Mouse (Mus musculus) embryonic facial prominence, embryonic 13.5 days (tissue): ENCODE data around the gene Mgst2. TPM values are rescaled to one million over a fixed set of nuclear protein-coding genes. Genes with fewer than 3 reads are reported as not detected.

Source experiments
- ATAC-seq: fragments of 200-750 bp; cut with Nextera tagmentation; 2 replicates; pipeline ENCODE4 v1.8.0; 2017; ENCODE audit warnings: low read depth; ENCODE audit not compliant: insufficient number of reproducible peaks, insufficient read depth, low FRiP score, low TSS enrichment
- H3K27ac ChIP-seq: fragments of 300-500 bp; sonication (generic); 2 replicates; pipeline ENCODE4 v1.5.1; 2015; ENCODE audit warnings: moderate library complexity, mild to moderate bottlenecking, inconsistent platforms
- H3K27me3 ChIP-seq: fragments of 300-500 bp; sonication (generic); 2 replicates; pipeline ENCODE4 v1.6.1; 2015; ENCODE audit warnings: mild to moderate bottlenecking, inconsistent platforms
- H3K36me3 ChIP-seq: fragments of 300-500 bp; sonication (generic); 2 replicates; pipeline ENCODE4 v1.6.1; 2015; ENCODE audit warnings: mild to moderate bottlenecking, inconsistent platforms
- H3K4me1 ChIP-seq: fragments of 300-500 bp; sonication (generic); 2 replicates; pipeline ENCODE4 v1.6.1; 2015; ENCODE audit warnings: inconsistent platforms
- H3K4me2 ChIP-seq: fragments of 300-500 bp; sonication (generic); 2 replicates; pipeline ENCODE4 v1.6.1; 2015; ENCODE audit warnings: moderate library complexity, mild to moderate bottlenecking, inconsistent platforms
- H3K4me3 ChIP-seq: fragments of 300-500 bp; sonication (generic); 2 replicates; pipeline ENCODE4 v1.5.1; 2015; ENCODE audit warnings: mild to moderate bottlenecking, inconsistent platforms
- H3K9ac ChIP-seq: fragments of 300-500 bp; sonication (generic); 2 replicates; pipeline ENCODE4 v1.6.1; 2015; ENCODE audit warnings: mild to moderate bottlenecking, inconsistent platforms
- H3K9me3 ChIP-seq: fragments of 300-500 bp; sonication (generic); 2 replicates; pipeline ENCODE4 v1.6.1; 2016; ENCODE audit warnings: inconsistent platforms
- WGBS: fragments of 180-500 bp; shearing (Covaris S2); methylation state at CpG from one replicate; pipeline ENCODE4 v1.1.7; 2015; ENCODE audit warnings: mixed read lengths; 5-methylcytosine and 5-hydroxymethylcytosine counted together
- polyA plus RNA-seq: library from polyadenylated mRNA; unstranded; fragments of >200 nt; fragmentation: Nextera tagmentation; extraction: Ambion mirVana; gene quantifications from 2 replicates; pipeline ENCODE4 v1.2.1, GENCODE M21; 2015

The Mgst2 gene
- polyA plus RNA-seq, 1 experiment from 2014 or later, result 1.3 TPM

GRCm38 (mm10) chr3:51727487-51727886 lies 67.3 kb downstream of the Mgst2 start:
- H3K27me3 ChIP-seq, result no peaks in the 10 kb centered on the region
- no peak overlapping the region for H3K9ac ChIP-seq
- H3K4me3 ChIP-seq, result no peak overlapping the region
- H3K36me3 ChIP-seq, result no peaks in the 10 kb centered on the region
- no peak overlapping the region for H3K27ac ChIP-seq
- 0 out of 2 replicates have a peak, but pooled peaks cover 16% of the 10 kb centered on the region for H3K4me1 ChIP-seq
- no peak overlapping the region for H3K4me2 ChIP-seq
- H3K9me3 ChIP-seq, result no peaks in the 10 kb centered on the region
- no peak for ATAC-seq
- 70% methylated on average over 3 of the region's 3 CpGs for WGBS

GRCm38 (mm10) chr3:51727968-51728367 lies 67.8 kb downstream of the Mgst2 start:
- no peaks in the 10 kb centered on the region for H3K9me3 ChIP-seq
- 0 out of 2 replicates have a peak overlapping the region, but pooled peaks have one; percentile 19 for H3K27ac ChIP-seq
- no peak for ATAC-seq
- no peak overlapping the region for H3K9ac ChIP-seq
- no peak overlapping the region for H3K4me3 ChIP-seq
- no peak overlapping the region for H3K4me2 ChIP-seq
- H3K4me1 ChIP-seq, result 0 out of 2 replicates have a peak, but pooled peaks cover 13% of the 10 kb centered on the region
- WGBS, result 70% methylated on average over 8 of the region's 8 CpGs
- no peaks in the 10 kb centered on the region for H3K27me3 ChIP-seq
- no peaks in the 10 kb centered on the region for H3K36me3 ChIP-seq

GRCm38 (mm10) chr3:51728456-51728855 lies 68.3 kb downstream of the Mgst2 start:
- Histone ChIP-seq H3K4me3 (no peak overlapping the region), H3K4me1 (0 out of 2 replicates have a peak, but pooled peaks cover 9% of the 10 kb centered on the region), H3K4me2 (no peak overlapping the region), H3K36me3 (no peaks in the 10 kb centered on the region), H3K9ac (no peak overlapping the region), H3K27me3 (no peaks in the 10 kb centered on the region), H3K9me3 (no peaks in the 10 kb centered on the region), H3K27ac (0 out of 2 replicates have a peak overlapping the region, but pooled peaks have one; percentile 19)
- 82% methylated on average over 12 of the region's 12 CpGs for WGBS
- no peak for ATAC-seq

- no peak overlapping the region for H3K4me2 ChIP-seq
- WGBS, result 71% methylated on average over 14 of the region's 14 CpGs
- H3K9me3 ChIP-seq, result no peaks in the 10 kb centered on the region
- no peak overlapping the region for H3K9ac ChIP-seq
- H3K36me3 ChIP-seq, result no peaks in the 10 kb centered on the region
- H3K27me3 ChIP-seq, result no peaks in the 10 kb centered on the region
- ATAC-seq, result no peak
- no peak overlapping the region for H3K27ac ChIP-seq
- H3K4me1 ChIP-seq, result 0 out of 2 replicates have a peak, but pooled peaks cover 9% of the 10 kb centered on the region
- no peak overlapping the region for H3K4me3 ChIP-seq
Measured at GRCm38 (mm10) chr3:51729109-51729918, 69.2 kb downstream of the Mgst2 start.

GRCm38 (mm10) chr3:51730662-51731061 lies 70.5 kb downstream of the Mgst2 start:
- Histone ChIP-seq H3K4me3 (no peak overlapping the region), H3K27me3 (no peaks in the 10 kb centered on the region), H3K4me2 (no peak overlapping the region), H3K9me3 (no peaks in the 10 kb centered on the region), H3K27ac (no peak overlapping the region), H3K9ac (no peak overlapping the region), H3K36me3 (no peaks in the 10 kb centered on the region), H3K4me1 (0 out of 2 replicates have a peak, but pooled peaks cover 9% of the 10 kb centered on the region)
- WGBS, result 83% methylated on average over 7 of the region's 7 CpGs
- no peak for ATAC-seq

GRCm38 (mm10) chr3:51731949-51732636 lies 71.9 kb downstream of the Mgst2 start:
- Histone ChIP-seq H3K4me3 (no peak overlapping the region), H3K27me3 (no peaks in the 10 kb centered on the region), H3K36me3 (no peaks in the 10 kb centered on the region), H3K27ac (no peak overlapping the region), H3K4me1 (0 out of 2 replicates have a peak, but pooled peaks cover 9% of the 10 kb centered on the region), H3K9me3 (no peaks in the 10 kb centered on the region), H3K9ac (no peak overlapping the region), H3K4me2 (no peak overlapping the region)
- no peak for ATAC-seq
- WGBS, result 87% methylated on average over 16 of the region's 16 CpGs

Other genes with a start within 250 kb of the Mgst2 start
- gene Naa15, start 245.2 kb upstream of the Mgst2 start, polyA plus RNA-seq, result 52.5 and 61.9 TPM in 2 replicates
- 26.7 and 27.3 TPM in 2 replicates for gene Rab33b, start 176.4 kb upstream of the Mgst2 start, polyA plus RNA-seq
- gene Setd7, start 99.5 kb upstream of the Mgst2 start, polyA plus RNA-seq, result 3.7 and 3.9 TPM in 2 replicates